8 mouse cellular contexts compared by ENCODE assay signal in genomic region chr5:135674349-135674775, GRCm38 (mm10). TPM values are rescaled to one million over a fixed set of nuclear protein-coding genes. Genes with fewer than 3 reads are reported as not detected.
A peak's percentile ranks its signal among the peaks of the same experiment; 100 is the strongest.
DNase-seq lines count a peak whose midpoint lies in the region; ATAC-seq and TF ChIP-seq lines count a peak whose summit lies in the region.

No protein-coding gene starts in this region.

- H3K9ac ChIP-seq in ES-Bruce4 (ENCODE audit: low read depth, poor library complexity, severe bottlenecking) = no peak overlapping the region
- H3K9ac ChIP-seq in embryonic facial prominence, embryonic 11.5 days (replicated peaks; ENCODE audit: low read length) = no peak overlapping the region
- no peak overlapping the region for H3K9ac ChIP-seq in intestine, postnatal 0 days (ENCODE audit: low read depth, low read length)

- H3K27me3 ChIP-seq in ES-Bruce4 (ENCODE audit: control insufficient read depth, insufficient read depth, low read length, poor library complexity, severe bottlenecking) = no peaks in the 10 kb centered on the region
- no peaks in the 10 kb centered on the region for H3K27me3 ChIP-seq in embryonic facial prominence, embryonic 11.5 days (ENCODE audit: control insufficient read depth, insufficient read depth, low read length)
- H3K27me3 ChIP-seq in intestine, postnatal 0 days (replicated peaks; ENCODE audit: control insufficient read depth, insufficient read depth, low read length) = no peaks in the 10 kb centered on the region

- TF ChIP-seq EP300 in ES-Bruce4 (IDR thresholded peaks at IDR 0.05; ENCODE audit: insufficient read depth, low read depth, low read length) = no peak

- no peak overlapping the region for H3K4me3 ChIP-seq in ES-Bruce4 (ENCODE audit: low read depth, low read length)
- no peak overlapping the region for H3K4me3 ChIP-seq in embryonic facial prominence, embryonic 11.5 days (ENCODE audit: low read depth, low read length)
- H3K4me3 ChIP-seq in intestine, postnatal 0 days (ENCODE audit: low read depth, low read length) = no peak overlapping the region

- no peak for TF ChIP-seq CTCF in ES-Bruce4 (IDR thresholded peaks at IDR 0.05; ENCODE audit: low read depth, low read length)
- no peak for TF ChIP-seq CTCF in intestine, postnatal 0 days (IDR thresholded peaks at IDR 0.05; ENCODE audit: low read depth)

- peaks cover 4% of the 10 kb centered on the region for H3K4me1 ChIP-seq in ES-Bruce4 (ENCODE audit: control insufficient read depth, insufficient read depth, low read length)
- H3K4me1 ChIP-seq in embryonic facial prominence, embryonic 11.5 days (ENCODE audit: control insufficient read depth, insufficient read depth, low read length) = no peaks in the 10 kb centered on the region; the same call in none of the 2 replicates
- peaks cover 9% of the 10 kb centered on the region for H3K4me1 ChIP-seq in intestine, postnatal 0 days (replicated peaks; ENCODE audit: control insufficient read depth, insufficient read depth, low read length)

- H3K9me3 ChIP-seq in ES-Bruce4 (replicated peaks; ENCODE audit: control insufficient read depth, insufficient read depth, low read length, poor library complexity, severe bottlenecking) = no peaks in the 10 kb centered on the region
- no peaks in the 10 kb centered on the region for H3K9me3 ChIP-seq in embryonic facial prominence, embryonic 11.5 days (replicated peaks; ENCODE audit: control insufficient read depth, low read length)
- no peaks in the 10 kb centered on the region for H3K9me3 ChIP-seq in intestine, postnatal 0 days (ENCODE audit: control insufficient read depth)

- H3K27ac ChIP-seq in ES-Bruce4 (ENCODE audit: insufficient read depth, low read length) = peak overlapping the region; percentile 29
- H3K27ac ChIP-seq in embryonic facial prominence, embryonic 11.5 days (replicated peaks; ENCODE audit: low read depth, low read length) = peak overlapping the region; percentile 22; the same call in 1 of the 2 replicates
- no peak overlapping the region for H3K27ac ChIP-seq in intestine, postnatal 0 days (ENCODE audit: low read depth, low read length)

- WGBS in embryonic facial prominence, embryonic 11.5 days = 5% methylated on average over 3 of the region's 3 CpGs
- WGBS in intestine, postnatal 0 days = 20% methylated on average over 3 of the region's 3 CpGs

- TF ChIP-seq POLR2A in ES-Bruce4 (IDR thresholded peaks at IDR 0.05; ENCODE audit: insufficient read depth, low read length) = no peak

- peak; percentile 88 for DNase-seq in embryonic facial prominence, embryonic 11.5 days (ENCODE audit: low spot score)
- no peak for DNase-seq in spleen, adult 12 weeks (ENCODE audit: low spot score)
- no peak for DNase-seq in urinary bladder, postnatal 4 days (ENCODE audit: low spot score in 2 of 2)
- DNase-seq in spleen, postnatal 4 days (ENCODE audit: low spot score in 2 of 2) = no peak
- DNase-seq in gastrocnemius, postnatal 25 days = no peak

- ATAC-seq in embryonic facial prominence, embryonic 11.5 days (replicated peaks; ENCODE audit: insufficient number of reproducible peaks, low FRiP score, low TSS enrichment, low read depth) = peak; percentile 84
- ATAC-seq in intestine, postnatal 0 days = peak; percentile 66
- peak; percentile 30; the same call in 1 of the 2 replicates for ATAC-seq in megakaryocyte progenitor cell, adult 5-6 weeks (replicated peaks; ENCODE audit: poor library complexity)

- 0 out of 2 replicates have a peak overlapping the region, but pooled peaks have one; percentile 11 for H3K4me2 ChIP-seq in embryonic facial prominence, embryonic 11.5 days (ENCODE audit: low read depth, low read length)
- no peak overlapping the region for H3K4me2 ChIP-seq in intestine, postnatal 0 days (replicated peaks; ENCODE audit: low read depth)

- no peaks in the 10 kb centered on the region for H3K36me3 ChIP-seq in ES-Bruce4 (ENCODE audit: control insufficient read depth, insufficient read depth, low read length, poor library complexity, severe bottlenecking)
- no peaks in the 10 kb centered on the region for H3K36me3 ChIP-seq in embryonic facial prominence, embryonic 11.5 days (replicated peaks; ENCODE audit: control insufficient read depth, insufficient read depth, low read depth, low read length)
- no peaks in the 10 kb centered on the region for H3K36me3 ChIP-seq in intestine, postnatal 0 days (ENCODE audit: control insufficient read depth, insufficient read depth)

RNA-seq across cellular contexts. Expression of gene Por, which starts 4.5 kb away (rescaled TPM):
- 32.3 and 41.4 TPM in 2 replicates for polyA plus RNA-seq in ES-Bruce4 (2011; ENCODE audit: insufficient read depth, insufficient read length, low read depth, missing spikeins)
- polyA plus RNA-seq in embryonic facial prominence, embryonic 11.5 days (2014; fragmentation: Nextera tagmentation; extraction: Ambion mirVana) = 62.7 and 63.5 TPM in 2 replicates
- polyA plus RNA-seq in intestine, postnatal 0 days (2015; fragmentation: Nextera tagmentation; extraction: Ambion mirVana) = 82.3 and 91.7 TPM in 2 replicates
- total RNA-seq in megakaryocyte progenitor cell, adult 5-6 weeks (2015) = 12.7 and 21.3 TPM in 2 replicates
- 25.2 and 36.5 TPM in 2 replicates for total RNA-seq in megakaryocyte progenitor cell, adult 5-6 weeks (2017)
- total RNA-seq in gastrocnemius, postnatal 25 days (2021) = 10 to 100 TPM; 23.5 to 39.7 TPM

RNA-seq across cellular contexts. Expression of gene Rhbdd2, which starts 41.9 kb away (rescaled TPM):
- 30.6 and 35.7 TPM in 2 replicates for polyA plus RNA-seq in ES-Bruce4 (2011; ENCODE audit: insufficient read depth, insufficient read length, low read depth, missing spikeins)
- polyA plus RNA-seq in embryonic facial prominence, embryonic 11.5 days (2014; fragmentation: Nextera tagmentation; extraction: Ambion mirVana) = 43.1 and 46.4 TPM in 2 replicates
- polyA plus RNA-seq in intestine, postnatal 0 days (2015; fragmentation: Nextera tagmentation; extraction: Ambion mirVana) = 27.9 and 28.5 TPM in 2 replicates
- total RNA-seq in megakaryocyte progenitor cell, adult 5-6 weeks (2015) = 14.2 and 17.1 TPM in 2 replicates
- 3.0 and 4.6 TPM in 2 replicates for total RNA-seq in megakaryocyte progenitor cell, adult 5-6 weeks (2017)
- 10 to 100 TPM in 1 of 2 experiments, 1 to 10 TPM in 1; 9.9 to 11.8 TPM for total RNA-seq in gastrocnemius, postnatal 25 days (2021)

Comparison
In these comparisons a context has a peak if more than half of its experiments do, and no peak if none do; other contexts are left out.
1. ATAC-seq: peak in every context shown above with its lines; median percentile 84 in embryonic facial prominence, embryonic 11.5 days; 66 in intestine, postnatal 0 days; 30 in megakaryocyte progenitor cell, adult 5-6 weeks.